Mouse (Mus musculus): ENCODE data around the gene 4930544D05Rik.

Gene 4930544D05Rik

DNA sequence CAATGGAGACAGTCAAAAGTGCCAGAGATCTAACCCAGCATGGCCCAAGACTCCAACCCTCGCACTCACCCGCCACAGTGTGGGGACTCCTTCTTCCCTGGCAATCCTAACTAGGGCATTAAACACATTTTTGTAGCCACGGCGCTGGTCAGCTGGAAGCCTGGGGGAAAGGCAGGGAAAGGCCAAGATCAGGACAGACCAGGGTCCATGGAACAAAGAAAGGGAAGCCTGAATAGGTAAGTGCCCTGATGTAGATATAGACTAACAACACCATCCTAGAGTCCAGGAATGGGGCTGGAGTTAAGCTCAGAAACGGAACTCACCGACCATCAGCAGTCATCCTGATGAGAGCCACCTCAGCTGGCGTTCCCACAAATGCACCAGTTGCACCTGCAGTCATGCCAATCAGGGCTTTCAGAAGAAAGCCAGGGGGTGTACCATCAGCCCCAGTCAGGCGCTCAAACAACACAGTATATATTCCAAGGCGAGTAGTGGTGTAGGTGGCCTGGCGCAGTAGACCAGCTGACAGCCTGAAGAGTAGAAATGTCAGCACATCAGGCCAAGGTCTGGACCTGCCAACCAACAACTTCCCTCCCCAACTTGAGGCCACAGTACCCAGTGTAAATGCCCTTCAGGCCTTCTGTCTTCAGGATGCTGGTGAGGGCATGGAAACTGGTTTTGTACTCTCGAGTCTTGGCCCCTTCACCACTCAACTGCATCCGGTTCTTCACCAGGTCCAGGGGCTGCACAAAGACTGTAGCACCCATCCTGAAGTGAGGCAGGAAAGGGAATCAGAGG is 30.0 kb downstream of the 4930544D05Rik start:
- DNase-seq, result no peak

- no peak for DNase-seq
Observed at GRCm38 (mm10) chr11:70646259-70646555, 30.6 kb downstream of the 4930544D05Rik start.

- DNase-seq, result peak; percentile 99
Observed at GRCm38 (mm10) chr11:70646691-70647650, 31.3 kb downstream of the 4930544D05Rik start, which contains the start of the genes Rnf167 and Slc25a11. Rnf167 (plus strand) TSS chr11:70647235. Slc25a11 (minus strand) TSS chr11:70647479.

DNA sequence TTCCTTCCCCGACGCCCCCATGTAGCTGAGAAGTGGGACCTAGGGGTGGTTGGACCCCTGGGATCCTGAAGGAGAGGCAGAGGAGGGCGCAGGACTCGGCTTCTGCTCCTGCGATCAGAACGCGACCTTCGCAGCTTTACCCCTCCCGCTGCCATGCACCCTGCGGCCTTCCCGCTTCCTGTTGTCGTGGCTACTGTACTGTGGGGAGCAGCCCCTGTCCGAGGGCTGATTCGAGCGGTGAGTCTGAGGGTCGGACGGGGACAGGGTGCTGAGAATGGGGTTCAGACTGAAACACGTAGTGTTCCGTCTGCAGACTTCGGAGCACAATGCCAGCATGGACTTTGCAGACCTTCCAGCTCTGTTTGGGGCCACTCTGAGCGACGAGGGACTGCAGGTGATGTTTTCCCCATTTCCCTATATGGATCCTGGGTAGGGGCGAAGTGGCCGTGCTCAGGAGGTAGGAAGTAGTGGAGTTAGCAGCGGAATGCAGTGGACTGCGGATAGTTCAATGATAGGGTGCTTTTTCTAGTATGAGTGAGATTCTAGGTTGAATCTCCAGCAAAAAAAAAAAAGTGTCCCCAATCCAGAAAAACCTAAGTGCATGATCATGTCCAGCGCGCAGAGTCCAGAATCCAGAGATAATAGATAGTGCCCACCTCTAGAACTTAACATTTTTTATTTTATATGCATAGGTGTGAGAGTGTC is 32.2 kb downstream of the 4930544D05Rik start:
- peak; percentile 37 for DNase-seq

GRCm38 (mm10) chr11:70648512-70648911 is 32.9 kb downstream of the 4930544D05Rik start:
- no peak for DNase-seq

- no peak for DNase-seq
Observed at GRCm38 (mm10) chr11:70649185-70649734, 33.6 kb downstream of the 4930544D05Rik start.

DNA sequence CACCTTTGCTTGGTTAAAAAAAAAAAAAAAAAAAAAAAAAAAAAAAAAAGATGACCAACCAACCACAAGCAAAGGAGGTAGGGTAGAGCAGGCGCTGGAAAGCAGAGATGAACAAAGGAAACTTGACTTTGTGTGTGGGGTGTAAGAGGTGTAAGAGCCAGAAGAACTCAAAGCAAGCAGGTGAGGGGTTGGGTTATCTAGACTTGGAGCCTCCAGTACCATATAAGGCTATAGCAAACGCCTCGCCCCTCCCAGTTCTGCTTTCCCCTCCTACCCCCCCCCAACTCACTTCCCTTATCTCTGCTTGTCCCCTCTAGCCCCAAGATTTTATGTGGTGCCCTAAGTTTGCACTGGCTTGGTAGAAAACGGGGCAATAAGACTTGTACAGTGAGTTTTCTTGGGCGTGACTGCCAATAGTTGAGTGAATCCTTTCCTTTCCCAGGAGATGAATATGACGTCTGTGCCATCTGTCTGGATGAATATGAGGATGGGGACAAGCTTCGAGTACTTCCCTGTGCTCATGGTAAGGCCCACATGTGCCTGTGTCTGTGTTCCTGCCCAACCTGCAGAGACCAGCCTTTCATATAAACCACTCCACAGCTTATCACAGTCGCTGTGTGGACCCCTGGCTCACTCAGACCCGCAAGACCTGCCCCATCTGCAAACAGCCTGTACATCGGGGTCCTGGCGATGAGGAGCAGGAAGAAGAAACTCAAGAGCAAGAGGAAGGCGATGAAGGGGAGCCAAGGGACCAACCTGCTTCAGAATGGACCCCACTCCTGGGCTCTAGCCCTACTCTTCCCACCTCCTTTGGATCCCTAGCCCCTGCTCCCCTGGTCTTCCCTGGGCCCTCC is 34.9 kb downstream of the 4930544D05Rik start:
- DNase-seq, result peak; percentile 34

DNA sequence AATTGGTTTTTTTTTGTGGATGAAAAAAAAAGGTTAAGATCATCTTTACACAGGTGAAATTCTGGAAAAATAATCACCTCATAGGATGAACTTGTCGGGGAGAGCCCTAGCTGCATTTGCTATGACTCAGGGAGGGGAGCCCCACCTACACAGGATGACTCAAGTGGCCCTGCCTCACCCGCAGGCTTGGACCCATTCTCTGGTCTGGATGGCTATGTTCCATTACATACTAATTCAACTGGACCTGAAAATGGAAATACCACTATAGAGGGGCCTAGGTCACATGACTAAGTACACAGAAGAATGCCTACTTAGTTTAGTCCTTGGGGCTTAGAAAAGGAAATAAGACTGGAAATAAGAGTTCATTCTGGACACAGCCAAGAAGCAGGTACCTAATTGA is 35.7 kb downstream of the 4930544D05Rik start:
- no peak for DNase-seq

GRCm38 (mm10) chr11:70652029-70652883 is 36.6 kb downstream of the 4930544D05Rik start:
- DNase-seq, result no peak

GRCm38 (mm10) chr11:70652884-70653344 is 37.3 kb downstream of the 4930544D05Rik start:
- DNase-seq, result peak; percentile 56

DNA sequence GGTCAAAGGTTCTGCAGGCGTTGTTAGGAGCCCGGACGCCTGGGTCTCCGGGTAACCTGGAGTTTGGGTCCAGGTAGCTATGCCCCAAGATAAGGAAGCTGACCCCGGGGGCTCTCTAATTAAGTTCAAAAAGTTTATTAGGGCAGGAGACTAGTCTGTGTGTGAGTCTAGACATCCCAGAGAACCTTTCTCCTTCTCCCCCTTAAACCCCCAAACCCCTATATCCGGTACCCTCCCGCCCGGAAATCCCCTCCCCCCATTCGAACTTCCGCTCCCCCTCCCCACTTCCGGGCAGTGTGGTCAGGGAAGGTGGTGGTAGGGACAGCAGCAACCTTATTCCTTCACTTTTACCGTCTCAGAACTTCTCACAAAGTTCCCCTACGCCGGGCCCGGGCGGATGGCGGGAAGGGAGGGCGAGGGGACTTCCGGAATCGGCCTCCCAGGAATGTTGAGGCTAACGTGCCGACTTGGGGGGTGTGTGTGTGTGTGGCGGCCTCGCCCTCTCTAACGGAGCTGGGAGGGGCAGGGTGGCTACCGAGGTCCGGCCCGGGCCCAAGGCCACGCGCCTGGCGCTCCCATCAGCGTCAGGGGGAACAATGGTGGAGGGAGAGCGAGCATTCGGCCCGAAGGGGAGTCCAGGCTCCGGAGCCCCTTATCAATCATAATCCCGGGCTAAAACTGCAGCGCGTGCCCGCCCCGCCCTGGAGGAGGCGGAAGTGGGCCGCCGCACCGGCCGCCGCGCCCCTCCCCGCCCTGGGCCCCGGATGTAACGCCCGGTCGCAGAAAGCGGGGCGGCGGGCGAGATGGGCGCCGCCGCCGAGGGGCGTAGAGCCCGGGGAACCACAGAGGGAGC is 37.9 kb downstream of the 4930544D05Rik start:
- peak; percentile 74 for DNase-seq

- DNase-seq, result peak; percentile 78
Observed at GRCm38 (mm10) chr11:70654198-70654922, 38.7 kb downstream of the 4930544D05Rik start, which contains the start of gene Pfn1. Pfn1 (minus strand) TSS chr11:70654644.

DNA sequence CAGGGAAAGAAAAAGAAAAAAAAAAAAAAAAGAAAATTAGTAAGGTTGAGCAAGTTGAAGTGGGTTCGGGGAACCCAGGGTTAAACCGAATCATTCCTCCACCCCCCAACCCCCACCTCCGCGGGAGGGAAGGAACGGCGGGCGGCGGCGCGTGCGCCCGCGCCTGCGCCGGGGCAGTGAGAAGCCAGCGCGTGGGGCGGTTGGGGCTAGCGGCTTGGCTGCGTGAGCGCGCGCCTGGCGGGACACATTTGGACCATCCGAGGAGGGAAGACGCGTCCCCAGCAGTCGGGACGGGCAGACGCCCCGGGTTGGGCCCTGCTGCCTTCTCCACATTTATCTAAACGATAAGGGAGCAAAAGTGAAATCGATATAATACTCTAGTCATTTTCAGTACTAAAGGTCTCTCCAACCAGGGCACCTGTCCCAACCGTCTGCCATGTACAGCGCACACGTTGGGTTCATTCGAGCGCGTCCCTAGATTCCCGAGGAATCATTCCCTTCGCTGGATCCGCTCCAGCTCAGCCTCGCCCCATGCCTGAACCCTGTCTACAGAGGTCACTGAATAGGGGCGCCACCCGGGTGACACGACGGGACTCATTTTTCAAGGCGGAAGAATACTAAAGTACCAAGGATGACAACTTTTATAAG is 39.4 kb downstream of the 4930544D05Rik start:
- DNase-seq, result peak; percentile 84

DNA sequence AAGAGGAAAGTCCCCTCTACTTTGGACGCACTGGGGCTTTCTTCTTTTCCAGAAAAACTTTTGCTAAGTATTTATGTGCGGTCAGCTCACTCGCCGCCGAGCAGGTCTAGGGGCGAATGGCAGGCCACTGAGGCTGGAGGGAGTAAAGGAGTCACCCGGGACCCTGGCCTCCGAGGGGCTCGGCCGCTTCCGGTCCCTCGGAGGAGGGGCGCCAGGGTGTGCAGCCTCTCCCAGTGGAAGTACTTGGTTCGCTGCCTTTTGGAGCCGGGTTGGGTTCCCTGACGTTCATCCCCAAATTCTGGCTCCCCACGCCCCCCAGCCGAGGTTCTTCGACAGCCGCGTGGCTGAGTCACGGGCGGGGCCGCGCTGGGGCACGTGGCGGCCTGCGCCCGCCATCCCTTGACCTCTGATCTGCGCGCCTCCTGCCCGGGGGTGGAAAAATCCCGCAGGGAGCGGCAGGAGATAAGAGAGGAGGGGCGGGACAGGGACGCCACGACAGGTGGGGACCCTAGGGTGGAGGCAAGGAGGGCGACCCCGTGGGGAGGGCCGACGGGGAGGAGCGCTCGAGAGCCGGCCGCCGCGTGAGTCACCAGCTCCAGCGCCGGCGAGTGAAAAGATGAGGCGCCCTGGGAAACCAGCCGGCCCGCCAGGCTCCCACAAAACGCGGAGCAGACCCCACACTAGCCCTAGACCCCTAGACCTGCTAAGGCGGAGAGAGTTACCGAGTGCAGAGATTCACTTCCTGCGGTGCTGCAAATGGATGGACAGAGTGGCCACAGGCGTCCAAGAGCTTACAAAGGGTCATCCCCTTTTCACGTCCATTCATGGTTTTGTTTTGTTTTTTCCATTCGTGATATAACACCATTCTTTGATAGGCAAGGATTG is 40.2 kb downstream of the 4930544D05Rik start:
- peak; percentile 54 for DNase-seq

GRCm38 (mm10) chr11:70656456-70656927 is 40.8 kb downstream of the 4930544D05Rik start:
- DNase-seq, result peak; percentile 45

GRCm38 (mm10) chr11:70656964-70657363 is 41.3 kb downstream of the 4930544D05Rik start, which contains the start of gene Eno3:
Eno3 (plus strand) TSS chr11:70657202.
- DNase-seq, result no peak

- DNase-seq, result no peak
Observed at GRCm38 (mm10) chr11:70657573-70657972, 41.9 kb downstream of the 4930544D05Rik start.
